Mouse (Mus musculus) CH12.LX (cell line): ENCODE results near the gene Frmd8.

Experiments used
- CHD2 ChIP-seq: IDR thresholded peaks from 2 replicates; pipeline ENCODE4 v1.6.1; 2011; ENCODE audit warnings: low read length, improper control_type of control experiment
- CTCF ChIP-seq, 2 experiments: IDR thresholded peaks in 1 of 2; conservative IDR thresholded peaks in 1 of 2; 2 replicates each; pipeline ENCODE4 v1.5.1; 2011 to 2012; ENCODE audit warnings: low read depth in 2 of 2, low read length in 2 of 2, improper control_type of control experiment in 1 of 2, inconsistent platforms in 1 of 2, mild to moderate bottlenecking in 1 of 2, moderate library complexity in 1 of 2
- HCFC1 ChIP-seq: IDR thresholded peaks from 2 replicates; pipeline ENCODE4 v1.6.1; 2012; ENCODE audit warnings: low read depth, mild to moderate bottlenecking, inconsistent platforms, low read length, improper control_type of control experiment
- MAFK ChIP-seq: IDR thresholded peaks from 2 replicates; pipeline ENCODE4 v1.6.1; 2011; ENCODE audit warnings: low read length, improper control_type of control experiment; ENCODE audit not compliant: insufficient replicate concordance
- MAZ ChIP-seq: IDR thresholded peaks from 2 replicates; pipeline ENCODE4 v1.6.1; 2012; ENCODE audit warnings: low read depth, mild to moderate bottlenecking, inconsistent platforms, low read length, improper control_type of control experiment, moderate library complexity
- NRF1 ChIP-seq: IDR thresholded peaks from 2 replicates; pipeline ENCODE4 v1.6.1; 2014; ENCODE audit warnings: low read depth, mild to moderate bottlenecking, inconsistent platforms, low read length, improper control_type of control experiment, moderate library complexity
- POLR2A ChIP-seq: IDR thresholded peaks from 2 replicates; pipeline ENCODE4 v1.6.1; 2011; ENCODE audit warnings: low read depth, mild to moderate bottlenecking, improper control_type of control experiment, low read length
- POLR2AphosphoS2 ChIP-seq: IDR thresholded peaks from 2 replicates; pipeline ENCODE4 v1.6.1; 2011; ENCODE audit warnings: low read depth, low read length, improper control_type of control experiment

GRCm38 (mm10) chr19:5803881-5804279 is 71.2 kb downstream of the Frmd8 start:
- TF ChIP-seq MAFK (no peak), HCFC1 (no peak), CTCF (conservative IDR thresholded peaks at IDR 0.05 in 1 of 2, IDR thresholded peaks at IDR 0.05 in 1 of 2; ENCODE audit: low read depth in 2 of 2, low read length in 2 of 2) (no peak), POLR2A (no peak), MAZ (no peak), CHD2 (no peak), NRF1 (no peak), POLR2AphosphoS2 (no peak)
